Mouse (Mus musculus): ENCODE measurements around the gene Gas7. TPM values are rescaled to one million over a fixed set of nuclear protein-coding genes. Genes with fewer than 3 reads are reported as not detected.

The Gas7 gene
- polyA plus RNA-seq, 1 experiment from 2014 or later, result 2.2 TPM

- no peak for ATAC-seq (ENCODE audit: insufficient read depth)
- Histone ChIP-seq H3K9me3 (replicated peaks) (no peaks in the 10 kb centered on the region), H3K4me3 (replicated peaks) (no peak overlapping the region), H3K36me3 (replicated peaks) (no peaks in the 10 kb centered on the region), H3K27me3 (no peaks in the 10 kb centered on the region), H3K4me1 (replicated peaks) (no peaks in the 10 kb centered on the region), H3K9ac (no peak overlapping the region), H3K4me2 (no peak overlapping the region), H3K27ac (replicated peaks) (no peak overlapping the region)
- 64% methylated on average over 10 of the region's 10 CpGs for WGBS (ENCODE audit: insufficient replicate concordance)
These were observed 34.5 kb downstream of the Gas7 start for GRCm38 (mm10) chr11:67489647-67490175.

GRCm38 (mm10) chr11:67496796-67497195 lies 41.6 kb downstream of the Gas7 start:
- WGBS (ENCODE audit: insufficient replicate concordance), result 36% methylated on average over 1 of the region's 1 CpGs
- no peaks in the 10 kb centered on the region for H3K4me1 ChIP-seq (replicated peaks)
- ATAC-seq (ENCODE audit: insufficient read depth), result no peak
- no peaks in the 10 kb centered on the region for H3K36me3 ChIP-seq (replicated peaks)
- H3K9me3 ChIP-seq (replicated peaks), result no peaks in the 10 kb centered on the region
- no peaks in the 10 kb centered on the region for H3K27me3 ChIP-seq
- H3K4me2 ChIP-seq, result no peak overlapping the region
- H3K9ac ChIP-seq, result no peak overlapping the region
- no peak overlapping the region for H3K27ac ChIP-seq (replicated peaks)
- no peak overlapping the region for H3K4me3 ChIP-seq (replicated peaks)

GRCm38 (mm10) chr11:67500115-67500514 lies 44.9 kb downstream of the Gas7 start:
- WGBS (ENCODE audit: insufficient replicate concordance), result 62% methylated on average over 2 of the region's 2 CpGs
- no peaks in the 10 kb centered on the region for H3K36me3 ChIP-seq (replicated peaks)
- no peak overlapping the region for H3K4me2 ChIP-seq
- no peak overlapping the region for H3K9ac ChIP-seq
- no peak for ATAC-seq (ENCODE audit: insufficient read depth)
- no peaks in the 10 kb centered on the region for H3K9me3 ChIP-seq (replicated peaks)
- H3K4me3 ChIP-seq (replicated peaks), result no peak overlapping the region
- H3K27ac ChIP-seq (replicated peaks), result no peak overlapping the region
- H3K27me3 ChIP-seq, result no peaks in the 10 kb centered on the region
- H3K4me1 ChIP-seq (replicated peaks), result no peaks in the 10 kb centered on the region

GRCm38 (mm10) chr11:67501468-67502244 lies 46.4 kb downstream of the Gas7 start:
- Histone ChIP-seq H3K9me3 (replicated peaks) (no peaks in the 10 kb centered on the region), H3K4me1 (replicated peaks) (no peaks in the 10 kb centered on the region), H3K4me2 (no peak overlapping the region), H3K4me3 (replicated peaks) (no peak overlapping the region), H3K27me3 (no peaks in the 10 kb centered on the region), H3K9ac (no peak overlapping the region), H3K27ac (replicated peaks) (no peak overlapping the region), H3K36me3 (replicated peaks) (no peaks in the 10 kb centered on the region)
- 52% methylated on average over 7 of the region's 7 CpGs for WGBS (ENCODE audit: insufficient replicate concordance)
- no peak for ATAC-seq (ENCODE audit: insufficient read depth)

GRCm38 (mm10) chr11:67509219-67509876 lies 54.1 kb downstream of the Gas7 start:
- 44% methylated on average over 1 of the region's 1 CpGs for WGBS (ENCODE audit: insufficient replicate concordance)
- H3K9me3 ChIP-seq (replicated peaks), result no peaks in the 10 kb centered on the region
- no peak overlapping the region for H3K4me2 ChIP-seq
- no peak overlapping the region for H3K9ac ChIP-seq
- no peak overlapping the region for H3K27ac ChIP-seq (replicated peaks)
- H3K36me3 ChIP-seq (replicated peaks), result no peaks in the 10 kb centered on the region
- no peak for ATAC-seq (ENCODE audit: insufficient read depth)
- no peaks in the 10 kb centered on the region for H3K4me1 ChIP-seq (replicated peaks)
- H3K27me3 ChIP-seq, result no peaks in the 10 kb centered on the region
- no peak overlapping the region for H3K4me3 ChIP-seq (replicated peaks)

GRCm38 (mm10) chr11:67510831-67511230 lies 55.6 kb downstream of the Gas7 start:
- Histone ChIP-seq H3K4me3 (replicated peaks) (no peak overlapping the region), H3K27me3 (no peaks in the 10 kb centered on the region), H3K4me2 (no peak overlapping the region), H3K36me3 (replicated peaks) (no peaks in the 10 kb centered on the region), H3K27ac (replicated peaks) (no peak overlapping the region), H3K9me3 (replicated peaks) (no peaks in the 10 kb centered on the region), H3K4me1 (replicated peaks) (no peaks in the 10 kb centered on the region; the same call in 1 of the 2 replicates), H3K9ac (no peak overlapping the region)
- 65% methylated on average over 4 of the region's 4 CpGs for WGBS (ENCODE audit: insufficient replicate concordance)
- ATAC-seq (ENCODE audit: insufficient read depth), result no peak

- H3K4me3 ChIP-seq (replicated peaks), result no peak overlapping the region
- no peak overlapping the region for H3K27ac ChIP-seq (replicated peaks)
- 67% methylated on average over 4 of the region's 4 CpGs for WGBS (ENCODE audit: insufficient replicate concordance)
- no peak overlapping the region for H3K9ac ChIP-seq
- H3K4me1 ChIP-seq (replicated peaks), result peaks cover 5% of the 10 kb centered on the region
- no peaks in the 10 kb centered on the region for H3K27me3 ChIP-seq
- H3K36me3 ChIP-seq (replicated peaks), result no peaks in the 10 kb centered on the region
- H3K9me3 ChIP-seq (replicated peaks), result no peaks in the 10 kb centered on the region
- no peak overlapping the region for H3K4me2 ChIP-seq
- ATAC-seq (ENCODE audit: insufficient read depth), result no peak
These were observed 57.8 kb downstream of the Gas7 start for GRCm38 (mm10) chr11:67513001-67513400.

- H3K27me3 ChIP-seq, result no peaks in the 10 kb centered on the region
- H3K9me3 ChIP-seq (replicated peaks), result no peaks in the 10 kb centered on the region
- no peak overlapping the region for H3K9ac ChIP-seq
- H3K4me2 ChIP-seq, result no peak overlapping the region
- no peaks in the 10 kb centered on the region for H3K36me3 ChIP-seq (replicated peaks)
- no peak overlapping the region for H3K4me3 ChIP-seq (replicated peaks)
- no peak overlapping the region for H3K27ac ChIP-seq (replicated peaks)
- peaks cover 5% of the 10 kb centered on the region for H3K4me1 ChIP-seq (replicated peaks)
- WGBS (ENCODE audit: insufficient replicate concordance), result 75% methylated on average over 8 of the region's 8 CpGs
- ATAC-seq (ENCODE audit: insufficient read depth), result no peak
These were observed 59.2 kb downstream of the Gas7 start for GRCm38 (mm10) chr11:67514401-67514800.

- H3K4me2 ChIP-seq, result no peak overlapping the region
- peaks cover 5% of the 10 kb centered on the region for H3K4me1 ChIP-seq (replicated peaks)
- ATAC-seq (ENCODE audit: insufficient read depth), result no peak; the same call in 1 of the 2 replicates
- no peaks in the 10 kb centered on the region for H3K27me3 ChIP-seq
- no peak overlapping the region for H3K4me3 ChIP-seq (replicated peaks)
- no peaks in the 10 kb centered on the region for H3K36me3 ChIP-seq (replicated peaks)
- WGBS (ENCODE audit: insufficient replicate concordance), result 39% methylated on average over 5 of the region's 5 CpGs
- no peak overlapping the region for H3K27ac ChIP-seq (replicated peaks)
- no peaks in the 10 kb centered on the region for H3K9me3 ChIP-seq (replicated peaks)
- H3K9ac ChIP-seq, result no peak overlapping the region
These were observed 60.0 kb downstream of the Gas7 start for GRCm38 (mm10) chr11:67515020-67515911.

- whole genome bisulfite sequencing (ENCODE audit: insufficient replicate concordance), result 61% methylated on average over 3 of the region's 3 CpGs
- Histone ChIP-seq H3K27ac (replicated peaks) (no peak overlapping the region), H3K27me3 (no peaks in the 10 kb centered on the region), H3K36me3 (replicated peaks) (no peaks in the 10 kb centered on the region), H3K9ac (no peak overlapping the region), H3K4me2 (no peak overlapping the region), H3K9me3 (replicated peaks) (no peaks in the 10 kb centered on the region), H3K4me1 (replicated peaks) (peaks cover 5% of the 10 kb centered on the region), H3K4me3 (replicated peaks) (no peak overlapping the region)
- no peak for ATAC-seq (ENCODE audit: insufficient read depth)
These were observed 60.7 kb downstream of the Gas7 start for GRCm38 (mm10) chr11:67515912-67516305.

GRCm38 (mm10) chr11:67517748-67518147 lies 62.5 kb downstream of the Gas7 start:
- H3K4me2 ChIP-seq, result no peak overlapping the region
- WGBS (ENCODE audit: insufficient replicate concordance), result 47% methylated on average over 2 of the region's 2 CpGs
- no peak overlapping the region for H3K4me3 ChIP-seq (replicated peaks)
- H3K9ac ChIP-seq, result no peak overlapping the region
- H3K36me3 ChIP-seq (replicated peaks), result no peaks in the 10 kb centered on the region
- no peaks in the 10 kb centered on the region for H3K27me3 ChIP-seq
- H3K9me3 ChIP-seq (replicated peaks), result no peaks in the 10 kb centered on the region
- no peak overlapping the region for H3K27ac ChIP-seq (replicated peaks)
- ATAC-seq (ENCODE audit: insufficient read depth), result no peak
- H3K4me1 ChIP-seq (replicated peaks), result peaks cover 5% of the 10 kb centered on the region
